Mouse (Mus musculus) hindbrain, embryonic 13.5 days (tissue): Measurements from ENCODE around the gene Ndufa13. TPM values are rescaled to one million over a fixed set of nuclear protein-coding genes. Genes with fewer than 3 reads are reported as not detected.
"Not testable (repeated sequence)": the region's sequence is repeated elsewhere in the genome, so short reads cannot be mapped to it uniquely, and the experiment has no call there.

Source experiments
- ATAC-seq: fragments of 200-750 bp; cut with Nextera tagmentation; 2 replicates; pipeline ENCODE4 v1.8.0; 2017; ENCODE audit warnings: moderate TSS enrichment; ENCODE audit not compliant: low FRiP score
- H3K27ac ChIP-seq: fragments of 300-500 bp; sonication (generic); 2 replicates; pipeline ENCODE4 v1.5.1; 2015; ENCODE audit warnings: inconsistent platforms, mild to moderate bottlenecking, moderate library complexity
- H3K27me3 ChIP-seq: fragments of 300-500 bp; sonication (generic); 2 replicates; pipeline ENCODE4 v1.6.1; 2015; ENCODE audit warnings: mild to moderate bottlenecking, inconsistent platforms
- H3K36me3 ChIP-seq: fragments of 300-500 bp; sonication (generic); 2 replicates; pipeline ENCODE4 v1.6.1; 2015; ENCODE audit warnings: mild to moderate bottlenecking, inconsistent platforms
- H3K4me1 ChIP-seq: fragments of 300-500 bp; sonication (generic); replicated peaks from 2 replicates; pipeline ENCODE4 v1.6.1; 2015; ENCODE audit warnings: inconsistent platforms
- H3K4me2 ChIP-seq: fragments of 300-500 bp; sonication (generic); 2 replicates; pipeline ENCODE4 v1.6.1; 2015; ENCODE audit warnings: inconsistent platforms, mild to moderate bottlenecking, moderate library complexity
- H3K4me3 ChIP-seq: fragments of 300-500 bp; sonication (generic); 2 replicates; pipeline ENCODE4 v1.5.1; 2015; ENCODE audit warnings: mild to moderate bottlenecking, inconsistent platforms
- H3K9ac ChIP-seq: fragments of 300-500 bp; sonication (generic); 2 replicates; pipeline ENCODE4 v1.6.1; 2015; ENCODE audit warnings: mild to moderate bottlenecking, inconsistent platforms
- H3K9me3 ChIP-seq: fragments of 300-500 bp; sonication (generic); 2 replicates; pipeline ENCODE4 v1.6.1; 2016; ENCODE audit warnings: inconsistent platforms
- WGBS: fragments of 180-500 bp; shearing (Covaris S2); methylation state at CpG from one replicate; pipeline ENCODE4 v1.1.7; 2015; 5-methylcytosine and 5-hydroxymethylcytosine counted together
- polyA plus RNA-seq: library from polyadenylated mRNA; unstranded; fragments of >200 nt; fragmentation: Nextera tagmentation; extraction: Ambion mirVana; gene quantifications from 2 replicates; pipeline ENCODE4 v1.2.1, GENCODE M21; 2015

Gene Ndufa13
- polyA plus RNA-seq: 187 and 198 TPM in 2 replicates

GRCm38 (mm10) chr8:69902163-69903062, at the start of gene Ndufa13, which contains the start of the genes Tssk6 and Yjefn3:
Gene Ndufa13, minus strand, starts transcription at chr8:69902558.
Gene Tssk6, plus strand, starts transcription at chr8:69902184.
Gene Yjefn3, minus strand, starts transcription at chr8:69902712.
- Histone ChIP-seq H3K9ac (peak within 1 kb of the TSS; percentile 81), H3K4me1 (peaks cover 55% of the 10 kb centered on the region), H3K4me3 (peak within 1 kb of the TSS; percentile 68), H3K9me3 (no peaks in the 10 kb centered on the region), H3K4me2 (peak within 1 kb of the TSS; percentile 98), H3K27me3 (no peaks in the 10 kb centered on the region), H3K27ac (peak within 1 kb of the TSS; percentile 93), H3K36me3 (peaks cover 13% of the 10 kb centered on the region; the same call in 1 of the 2 replicates)
- WGBS: 4% methylated on average over 89 of the region's 89 CpGs
- peak; percentile 57 for ATAC-seq

GRCm38 (mm10) chr8:69950300-69950699, 47.9 kb upstream of the Ndufa13 start:
- Histone ChIP-seq H3K27ac (no peak overlapping the region), H3K9ac (no peak overlapping the region), H3K9me3 (no peaks in the 10 kb centered on the region), H3K4me3 (no peak overlapping the region), H3K4me1 (peaks cover 11% of the 10 kb centered on the region), H3K4me2 (no peak overlapping the region), H3K36me3 (no peaks in the 10 kb centered on the region), H3K27me3 (no peaks in the 10 kb centered on the region)
- no peak for ATAC-seq
- 94% methylated on average over 2 of the region's 2 CpGs for WGBS

- H3K36me3 ChIP-seq, H3K4me3 ChIP-seq, ATAC-seq, H3K4me2 ChIP-seq, H3K9me3 ChIP-seq, H3K27ac ChIP-seq, H3K27me3 ChIP-seq, H3K9ac ChIP-seq, H3K4me1 ChIP-seq: not testable (repeated sequence)
- WGBS: 80% methylated on average over 3 of the region's 3 CpGs
Measured at GRCm38 (mm10) chr8:69942495-69942894, 40.1 kb upstream of the Ndufa13 start.

GRCm38 (mm10) chr8:69940386-69940785, 38.0 kb upstream of the Ndufa13 start:
- no peak overlapping the region for H3K4me2 ChIP-seq
- H3K4me1 ChIP-seq: peaks cover 12% of the 10 kb centered on the region
- no peak overlapping the region for H3K4me3 ChIP-seq
- H3K36me3 ChIP-seq: peaks cover 6% of the 10 kb centered on the region
- H3K9me3 ChIP-seq: no peaks in the 10 kb centered on the region
- no peak overlapping the region for H3K27ac ChIP-seq
- no peak overlapping the region for H3K9ac ChIP-seq
- H3K27me3 ChIP-seq: no peaks in the 10 kb centered on the region
- no peak for ATAC-seq
- 94% methylated on average over 2 of the region's 2 CpGs for WGBS

- peaks cover 9% of the 10 kb centered on the region for H3K36me3 ChIP-seq
- H3K9me3 ChIP-seq: no peaks in the 10 kb centered on the region
- H3K27ac ChIP-seq: no peak overlapping the region
- no peak for ATAC-seq
- 61% methylated on average over 3 of the region's 3 CpGs for WGBS
- H3K27me3 ChIP-seq: no peaks in the 10 kb centered on the region
- H3K4me1 ChIP-seq: peaks cover 12% of the 10 kb centered on the region
- no peak overlapping the region for H3K4me2 ChIP-seq
- no peak overlapping the region for H3K4me3 ChIP-seq
- no peak overlapping the region for H3K9ac ChIP-seq
Measured at GRCm38 (mm10) chr8:69939633-69940032, 37.3 kb upstream of the Ndufa13 start.

GRCm38 (mm10) chr8:69938245-69938982, 36.1 kb upstream of the Ndufa13 start:
- WGBS: 84% methylated on average over 6 of the region's 6 CpGs
- Histone ChIP-seq H3K4me1 (peaks cover 12% of the 10 kb centered on the region), H3K27ac (no peak overlapping the region), H3K9me3 (no peaks in the 10 kb centered on the region), H3K27me3 (no peaks in the 10 kb centered on the region), H3K36me3 (peaks cover 9% of the 10 kb centered on the region), H3K4me2 (no peak overlapping the region), H3K4me3 (no peak overlapping the region), H3K9ac (no peak overlapping the region)
- ATAC-seq: no peak

GRCm38 (mm10) chr8:69937466-69937865, 35.1 kb upstream of the Ndufa13 start:
- no peak overlapping the region for H3K9ac ChIP-seq
- H3K4me3 ChIP-seq: no peak overlapping the region
- no peak for ATAC-seq
- no peaks in the 10 kb centered on the region for H3K27me3 ChIP-seq
- H3K4me2 ChIP-seq: no peak overlapping the region
- H3K4me1 ChIP-seq: peaks cover 12% of the 10 kb centered on the region
- no peaks in the 10 kb centered on the region for H3K9me3 ChIP-seq
- WGBS: 93% methylated on average over 3 of the region's 3 CpGs
- H3K27ac ChIP-seq: no peak overlapping the region
- H3K36me3 ChIP-seq: peaks cover 9% of the 10 kb centered on the region

GRCm38 (mm10) chr8:69936050-69936794, 33.9 kb upstream of the Ndufa13 start:
- peak; percentile 71; the same call in 1 of the 2 replicates for ATAC-seq
- no peaks in the 10 kb centered on the region for H3K27me3 ChIP-seq
- no peak overlapping the region for H3K4me3 ChIP-seq
- WGBS: 71% methylated on average over 7 of the region's 7 CpGs
- H3K36me3 ChIP-seq: peaks cover 9% of the 10 kb centered on the region
- H3K27ac ChIP-seq: peak overlapping the region; percentile 31
- no peaks in the 10 kb centered on the region for H3K9me3 ChIP-seq
- no peak overlapping the region for H3K4me2 ChIP-seq
- H3K9ac ChIP-seq: peak overlapping the region; percentile 46; the same call in 1 of the 2 replicates
- peaks cover 12% of the 10 kb centered on the region for H3K4me1 ChIP-seq

GRCm38 (mm10) chr8:69935431-69935830, 33.1 kb upstream of the Ndufa13 start:
- Histone ChIP-seq H3K27me3 (no peaks in the 10 kb centered on the region), H3K4me1 (peaks cover 12% of the 10 kb centered on the region), H3K36me3 (peaks cover 9% of the 10 kb centered on the region), H3K9ac (no peak overlapping the region), H3K4me3 (no peak overlapping the region), H3K4me2 (no peak overlapping the region), H3K27ac (no peak overlapping the region), H3K9me3 (no peaks in the 10 kb centered on the region)
- WGBS: 89% methylated on average over 3 of the region's 3 CpGs
- ATAC-seq: no peak

- Histone ChIP-seq H3K36me3 (peaks cover 9% of the 10 kb centered on the region), H3K4me2 (no peak overlapping the region), H3K9me3 (no peaks in the 10 kb centered on the region), H3K4me3 (no peak overlapping the region), H3K4me1 (peaks cover 12% of the 10 kb centered on the region), H3K9ac (no peak overlapping the region), H3K27ac (no peak overlapping the region), H3K27me3 (no peaks in the 10 kb centered on the region)
- WGBS: 91% methylated on average over 5 of the region's 5 CpGs
- ATAC-seq: no peak
Measured at GRCm38 (mm10) chr8:69934582-69934981, 32.2 kb upstream of the Ndufa13 start.

GRCm38 (mm10) chr8:69933811-69934210, 31.5 kb upstream of the Ndufa13 start:
- peaks cover 9% of the 10 kb centered on the region for H3K36me3 ChIP-seq
- ATAC-seq: no peak
- 79% methylated on average over 2 of the region's 2 CpGs for WGBS

GRCm38 (mm10) chr8:69926901-69927300, 24.5 kb upstream of the Ndufa13 start:
- Histone ChIP-seq H3K4me3 (no peak overlapping the region), H3K27me3 (no peaks in the 10 kb centered on the region), H3K27ac (no peak overlapping the region), H3K9me3 (no peaks in the 10 kb centered on the region), H3K36me3 (peaks cover 5% of the 10 kb centered on the region; the same call in 1 of the 2 replicates), H3K4me1 (no peaks in the 10 kb centered on the region; the same call in 1 of the 2 replicates), H3K4me2 (no peak overlapping the region), H3K9ac (no peak overlapping the region)
- ATAC-seq: no peak

More at GRCm38 (mm10) chr8:69933811-69934210, 31.5 kb upstream of the Ndufa13 start:
- Histone ChIP-seq H3K9me3 (no peaks in the 10 kb centered on the region), H3K4me3 (no peak overlapping the region), H3K4me1 (peaks cover 12% of the 10 kb centered on the region), H3K4me2 (no peak overlapping the region), H3K9ac (no peak overlapping the region), H3K27ac (no peak overlapping the region), H3K27me3 (no peaks in the 10 kb centered on the region)
